13 mouse cellular contexts compared by ENCODE assay signal in the genomic region with DNA sequence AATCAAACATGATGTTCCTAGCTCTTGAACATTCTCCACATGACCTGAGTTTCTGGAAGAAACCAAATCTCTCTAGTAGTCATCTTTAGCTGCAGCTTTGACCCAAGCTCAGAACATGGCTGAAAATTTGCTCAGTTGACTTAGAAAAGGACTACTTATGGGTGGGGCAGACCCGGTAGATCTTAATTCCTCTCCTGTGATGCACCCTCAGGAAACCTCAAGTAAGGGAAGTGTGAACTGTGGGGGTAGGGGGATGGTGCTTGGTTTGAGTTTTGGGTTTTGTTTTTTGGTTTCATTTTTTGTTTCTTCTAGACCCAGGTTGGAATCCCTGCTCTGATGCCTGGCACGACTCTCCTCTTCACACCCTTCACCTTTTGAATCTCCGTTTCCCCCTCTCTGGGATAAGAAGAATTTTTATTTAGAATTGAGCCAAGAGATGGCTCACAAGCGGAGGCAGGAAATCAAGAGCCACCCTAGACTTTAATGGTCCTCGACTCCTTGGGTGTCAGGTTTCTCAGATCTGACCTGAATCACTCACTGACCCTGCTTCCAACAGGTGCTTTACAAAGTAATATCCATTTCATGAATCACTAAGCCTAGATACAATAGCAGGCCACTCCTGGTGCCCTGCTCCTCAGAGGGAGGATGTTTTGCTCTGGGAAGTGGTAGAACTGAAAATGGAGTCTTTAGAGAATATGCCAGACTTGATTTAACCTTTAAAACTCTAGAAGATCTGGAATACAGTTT. TPM values are rescaled to one million over a fixed set of nuclear protein-coding genes. Genes with fewer than 3 reads are reported as not detected.
DNase-seq lines count a peak whose midpoint lies in the region; ATAC-seq and TF ChIP-seq lines count a peak whose summit lies in the region.
"Had no signal": no experiment of that assay in that cellular context is flagged by ENCODE, and none has a peak within 500 bp of the region (broad histone marks: within the 10 kb centered on the region; RNA-seq: fewer than 3 reads in every experiment).

No protein-coding gene starts in this region.

- H3K9me3 ChIP-seq in hindbrain, embryonic 11.5 days (ENCODE audit: control insufficient read depth, low read length), result no peaks in the 10 kb centered on the region
- H3K9me3 ChIP-seq: heart, embryonic 15.5 days; limb, embryonic 13.5 days; midbrain, embryonic 13.5 days had no signal

- H3K36me3 ChIP-seq in C2C12 (ENCODE audit: control insufficient read depth, insufficient read depth), result no peaks in the 10 kb centered on the region
- H3K36me3 ChIP-seq in hindbrain, embryonic 11.5 days (ENCODE audit: control insufficient read depth, insufficient read depth, low read length), result no peaks in the 10 kb centered on the region
- H3K36me3 ChIP-seq: heart, embryonic 15.5 days; limb, embryonic 13.5 days; midbrain, embryonic 13.5 days had no signal

- H3ac ChIP-seq in C2C12 (ENCODE audit: control insufficient read depth, insufficient read length, low read depth), result no peak overlapping the region

- H3K9ac ChIP-seq in hindbrain, embryonic 11.5 days (ENCODE audit: low read depth, low read length), result no peak overlapping the region
- H3K9ac ChIP-seq: heart, embryonic 15.5 days; limb, embryonic 13.5 days; midbrain, embryonic 13.5 days had no signal

- peak; percentile 29 for DNase-seq in A20 (ENCODE audit: low read depth, low spot score)
- DNase-seq in naive thymus-derived CD4-positive, alpha-beta T cell, adult 2 months (ENCODE audit: low read depth), result peak; percentile 74
- no peak for DNase-seq in retina, postnatal 1 day
- no peak for DNase-seq in frontal cortex, postnatal 14 days (ENCODE audit: low spot score in 2 of 2)
- no peak for DNase-seq in hindbrain, embryonic 11.5 days (ENCODE audit: low spot score)
- DNase-seq: cerebellum, adult 18-20 months; kidney, postnatal 25 days had no signal

- 72% methylated on average over 5 of the region's 5 CpGs for WGBS in hindbrain, embryonic 11.5 days

- TF ChIP-seq POLR2A in bone marrow macrophage, adult 2 months (IDR thresholded peaks at IDR 0.05; ENCODE audit: borderline replicate concordance, low read depth, low read length), result no peak

- no peak for ATAC-seq in hindbrain, embryonic 11.5 days (ENCODE audit: low FRiP score)
- ATAC-seq: hindbrain, postnatal 0 days; midbrain, embryonic 13.5 days had no signal

- H3K79me2 ChIP-seq in C2C12 (ENCODE audit: control insufficient read depth, insufficient read depth), result peaks cover 26% of the 10 kb centered on the region

- no peak overlapping the region for H3K4me2 ChIP-seq in hindbrain, embryonic 11.5 days (replicated peaks; ENCODE audit: low read depth, low read length)
- H3K4me2 ChIP-seq: heart, embryonic 15.5 days; limb, embryonic 13.5 days; midbrain, embryonic 13.5 days had no signal

- H3K4me1 ChIP-seq in bone marrow macrophage, adult 2 months (ENCODE audit: control insufficient read depth, insufficient read depth, low read length), result peaks cover 34% of the 10 kb centered on the region
- no peaks in the 10 kb centered on the region; the same call in 1 of the 2 replicates for H3K4me1 ChIP-seq in hindbrain, embryonic 11.5 days (replicated peaks; ENCODE audit: control insufficient read depth, insufficient read depth, low read length)

- H3K27ac ChIP-seq in bone marrow macrophage, adult 2 months (ENCODE audit: insufficient read depth, low read depth, low read length), result peak overlapping the region; percentile 21
- no peak overlapping the region for H3K27ac ChIP-seq in hindbrain, embryonic 11.5 days (ENCODE audit: low read depth, low read length)
- H3K27ac ChIP-seq: heart, embryonic 15.5 days; hindbrain, postnatal 0 days; limb, embryonic 13.5 days; midbrain, embryonic 13.5 days had no signal

- H3K4me3 ChIP-seq in C2C12 (ENCODE audit: insufficient read depth, poor library complexity, severe bottlenecking), result no peak overlapping the region
- H3K4me3 ChIP-seq in bone marrow macrophage, adult 2 months (ENCODE audit: insufficient read depth, low read length), result no peak overlapping the region
- no peak overlapping the region for H3K4me3 ChIP-seq in hindbrain, embryonic 11.5 days (ENCODE audit: low read depth, low read length)
- H3K4me3 ChIP-seq: heart, embryonic 15.5 days; limb, embryonic 13.5 days; midbrain, embryonic 13.5 days had no signal

- peaks cover 23% of the 10 kb centered on the region for H3K79me3 ChIP-seq in C2C12 (ENCODE audit: low read depth)

- H3K27me3 ChIP-seq in C2C12 (ENCODE audit: control insufficient read depth, insufficient read depth, insufficient read length), result no peaks in the 10 kb centered on the region
- no peaks in the 10 kb centered on the region for H3K27me3 ChIP-seq in hindbrain, embryonic 11.5 days (ENCODE audit: control insufficient read depth, insufficient read depth, low read length)
- H3K27me3 ChIP-seq: heart, embryonic 15.5 days; limb, embryonic 13.5 days; midbrain, embryonic 13.5 days had no signal

- no peak for TF ChIP-seq CTCF in C2C12 (IDR thresholded peaks at IDR 0.05; ENCODE audit: control insufficient read depth, insufficient read depth, insufficient read length)
- TF ChIP-seq CTCF in bone marrow macrophage, adult 2 months (IDR thresholded peaks at IDR 0.05; ENCODE audit: low read depth, low read length), result no peak

TF ChIP-seq in C2C12, 6 proteins besides CTCF, POLR2A, EP300 and RAD21:
- TF ChIP-seq MYOG (IDR thresholded peaks at IDR 0.05; ENCODE audit: control insufficient read depth, extremely low read depth, insufficient read length), result no peak
- TF ChIP-seq MYOD1 (IDR thresholded peaks at IDR 0.05; ENCODE audit: control insufficient read depth, insufficient read length, low read depth), result peak; percentile 51

RNA-seq across cellular contexts. Expression of a gene that starts 2.2 kb away (rescaled TPM):
- 20.1 TPM for polyA plus RNA-seq in C2C12 (2012; fragmentation: generic; extraction: Trizol)
- polyA plus RNA-seq in bone marrow macrophage, adult 2 months (2012; ENCODE audit: insufficient read depth, insufficient read length, missing spikeins), result 21.7 and 26.0 TPM in 2 replicates
- polyA plus RNA-seq in hindbrain, embryonic 11.5 days (2014; fragmentation: Nextera tagmentation; extraction: Ambion mirVana), result 14.7 and 14.8 TPM in 2 replicates

Comparison
In these comparisons a context has a peak if more than half of its experiments do, and no peak if none do; other contexts are left out.
1. DNase-seq: peak in A20 (single experiment) and naive thymus-derived CD4-positive, alpha-beta T cell, adult 2 months (single experiment); none in retina, postnatal 1 day (single experiment), frontal cortex, postnatal 14 days (0 of 2) and hindbrain, embryonic 11.5 days (single experiment).